Mouse (Mus musculus): ENCODE measurements around the gene Gm8374.
"Not testable (repeated sequence)": the region's sequence is repeated elsewhere in the genome, so short reads cannot be mapped to it uniquely, and the experiment has no call there.

Gm8374 gene

DNA sequence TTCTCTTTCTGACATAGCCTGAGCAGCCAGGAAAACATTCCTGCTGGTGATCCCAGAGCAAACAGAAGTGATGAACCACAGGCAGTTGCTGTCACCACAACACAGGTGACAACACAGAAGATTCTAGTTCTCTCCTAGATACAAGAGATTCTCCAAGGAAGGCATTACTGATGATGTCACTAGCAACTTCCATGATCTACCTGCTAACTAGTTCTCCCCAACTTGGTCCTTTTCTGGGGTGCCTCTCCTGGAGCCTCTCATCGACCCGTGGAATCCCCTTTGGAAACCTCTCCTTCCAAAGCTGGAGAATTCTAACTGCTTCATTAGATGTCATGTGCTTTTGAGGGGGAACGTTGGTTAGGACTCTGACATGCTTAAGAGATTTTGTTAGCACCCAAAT, at the start of gene Gm8374:
Gene Gm8374, minus strand, starts transcription at position 101 of the 400 bp plus-strand sequence.
- not testable (repeated sequence) for DNase-seq (ENCODE audit: low read depth)

DNA sequence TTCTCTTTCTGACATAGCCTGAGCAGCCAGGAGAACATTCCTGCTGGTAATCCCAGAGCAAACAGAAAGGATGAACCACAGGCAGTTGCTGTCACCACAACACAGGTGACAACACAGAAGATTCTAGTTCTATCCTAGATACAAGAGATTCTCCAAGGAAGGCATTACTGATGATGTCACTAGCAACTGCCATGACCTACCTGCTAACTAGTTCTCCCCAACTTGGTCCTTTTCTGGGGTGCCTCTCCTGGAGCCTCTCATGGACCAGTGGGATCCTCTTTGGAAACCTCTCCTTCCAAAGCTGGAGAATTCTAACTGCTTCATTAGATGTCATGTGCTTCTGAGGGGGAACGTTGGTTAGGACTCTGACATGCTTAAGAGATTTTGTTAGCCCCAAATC, 32.6 kb downstream of the Gm8374 start, which contains the start of gene Gm5797:
Gene Gm5797, minus strand, starts transcription at position 101 of the 400 bp plus-strand sequence.
- DNase-seq (ENCODE audit: low read depth): not testable (repeated sequence)

DNA sequence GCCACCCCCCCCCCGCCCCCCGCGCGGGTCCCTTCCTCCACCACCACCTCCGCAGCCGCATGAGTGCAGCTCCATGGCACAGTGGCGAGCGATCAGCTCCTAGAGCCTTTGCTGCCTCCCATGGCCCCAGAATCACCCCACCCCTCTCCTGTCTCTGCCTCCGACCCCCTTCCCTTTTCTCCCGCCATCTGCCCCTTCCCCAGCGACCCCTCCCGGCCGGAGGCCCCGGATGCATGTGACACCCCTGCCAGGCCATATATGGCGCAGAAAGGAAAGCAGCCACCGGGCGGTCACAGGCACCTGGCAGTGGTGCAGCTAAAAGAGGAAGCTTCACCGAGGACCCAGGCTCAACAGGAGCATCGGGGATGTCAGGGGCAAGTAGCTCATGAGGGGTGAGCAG, 49.8 kb downstream of the Gm8374 start:
- DNase-seq (ENCODE audit: low read depth): peak; percentile 14

DNA sequence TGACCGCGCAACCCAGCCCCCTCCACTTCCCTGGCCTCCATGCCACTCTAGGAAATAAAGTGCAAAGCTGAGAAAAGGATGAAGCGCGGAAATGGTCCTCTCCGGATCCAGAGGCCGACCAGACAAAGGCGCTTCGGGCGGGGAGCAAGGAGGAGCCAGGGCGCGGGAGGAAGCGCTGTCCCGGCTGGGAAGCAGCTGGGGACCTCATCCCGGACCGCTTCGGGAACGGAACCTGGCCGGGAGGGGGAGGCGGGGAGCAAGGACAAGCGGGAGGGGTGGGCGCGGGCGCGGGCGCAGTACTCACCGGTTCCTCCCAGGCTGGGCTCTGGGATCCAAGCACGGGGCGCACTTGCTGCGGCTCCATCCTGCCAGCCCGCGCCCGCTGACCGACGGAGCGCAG, 50.3 kb downstream of the Gm8374 start, which contains the start of gene Gm3739:
Gene Gm3739, minus strand, starts transcription at position 389 of the 400 bp plus-strand sequence.
- not testable (repeated sequence) for DNase-seq (ENCODE audit: low read depth)
